Mouse (Mus musculus) kidney, postnatal 14 days (tissue): Measurements from ENCODE around the gene Six2.

Source experiments
- DNase-seq: peaks from one replicate; pipeline ENCODE4 v3.0.0; 2022; ENCODE audit warnings: mixed read lengths

The Six2 gene

GRCm38 (mm10) chr17:85688236-85688910 lies at the start of gene Six2:
TSS of gene Six2 (minus strand) at chr17:85688274.
- DNase-seq, result peak; percentile 48

GRCm38 (mm10) chr17:85737090-85737780 lies 49.2 kb upstream of the Six2 start:
- DNase-seq, result no peak

GRCm38 (mm10) chr17:85731329-85731728 lies 43.3 kb upstream of the Six2 start:
- no peak for DNase-seq

- no peak for DNase-seq
Measured at GRCm38 (mm10) chr17:85730231-85731015, 42.3 kb upstream of the Six2 start.

- DNase-seq, result no peak
Measured at GRCm38 (mm10) chr17:85728071-85728718, 40.1 kb upstream of the Six2 start.

- no peak for DNase-seq
Measured at GRCm38 (mm10) chr17:85725988-85726387, 37.9 kb upstream of the Six2 start.

GRCm38 (mm10) chr17:85723166-85723565 lies 35.1 kb upstream of the Six2 start:
- no peak for DNase-seq

GRCm38 (mm10) chr17:85717266-85717665 lies 29.2 kb upstream of the Six2 start:
- no peak for DNase-seq

- DNase-seq, result no peak
Measured at GRCm38 (mm10) chr17:85715784-85716183, 27.7 kb upstream of the Six2 start.

- DNase-seq, result no peak
Measured at GRCm38 (mm10) chr17:85714370-85714769, 26.3 kb upstream of the Six2 start.

- DNase-seq, result no peak
Measured at GRCm38 (mm10) chr17:85712874-85713273, 24.8 kb upstream of the Six2 start.

- no peak for DNase-seq
Measured at GRCm38 (mm10) chr17:85704369-85705260, 16.5 kb upstream of the Six2 start.

GRCm38 (mm10) chr17:85700028-85700427 lies 12.0 kb upstream of the Six2 start:
- no peak for DNase-seq

- no peak for DNase-seq
Measured at GRCm38 (mm10) chr17:85698643-85699042, 10.6 kb upstream of the Six2 start.

GRCm38 (mm10) chr17:85697976-85698375 lies 9.9 kb upstream of the Six2 start:
- DNase-seq, result no peak

GRCm38 (mm10) chr17:85694499-85694898 lies 6.4 kb upstream of the Six2 start:
- no peak for DNase-seq

GRCm38 (mm10) chr17:85693101-85693500 lies 5.0 kb upstream of the Six2 start:
- DNase-seq, result no peak

GRCm38 (mm10) chr17:85692594-85692993 lies 4.5 kb upstream of the Six2 start:
- no peak for DNase-seq

- no peak for DNase-seq
Measured at GRCm38 (mm10) chr17:85691701-85692536, 3.8 kb upstream of the Six2 start.

GRCm38 (mm10) chr17:85690969-85691335 lies 2.9 kb upstream of the Six2 start:
- no peak for DNase-seq

GRCm38 (mm10) chr17:85690323-85690968 lies 2.4 kb upstream of the Six2 start:
- DNase-seq, result no peak
